Mouse (Mus musculus) embryo, embryonic 9.5 days (tissue): ENCODE results near the gene Ccdc28a.

Experiments
- DNase-seq: peaks from one replicate; pipeline ENCODE4 v3.0.0-alpha.2; 2017; ENCODE audit errors: extremely low spot score

Gene Ccdc28a

DNA sequence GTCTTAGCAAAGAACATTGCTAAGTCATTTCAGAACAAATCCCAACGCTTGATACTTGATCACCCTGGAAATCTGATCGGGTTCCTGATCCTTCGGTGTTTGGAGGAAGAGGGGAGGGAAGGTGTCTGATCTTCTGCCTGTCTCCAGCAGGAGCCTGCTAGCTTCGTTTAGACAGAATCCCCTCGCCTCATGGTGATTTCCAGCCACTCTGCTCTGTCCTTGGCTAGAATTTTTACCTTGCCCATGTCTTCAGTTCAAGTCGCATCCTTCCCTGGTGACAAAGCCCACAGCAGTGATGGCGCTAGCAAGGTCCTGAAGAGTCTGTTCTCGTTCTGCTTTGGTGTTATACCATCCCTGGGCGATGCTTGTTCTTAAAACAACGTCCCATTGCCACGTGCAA is 40.6 kb downstream of the Ccdc28a start:
- no peak for DNase-seq

DNA sequence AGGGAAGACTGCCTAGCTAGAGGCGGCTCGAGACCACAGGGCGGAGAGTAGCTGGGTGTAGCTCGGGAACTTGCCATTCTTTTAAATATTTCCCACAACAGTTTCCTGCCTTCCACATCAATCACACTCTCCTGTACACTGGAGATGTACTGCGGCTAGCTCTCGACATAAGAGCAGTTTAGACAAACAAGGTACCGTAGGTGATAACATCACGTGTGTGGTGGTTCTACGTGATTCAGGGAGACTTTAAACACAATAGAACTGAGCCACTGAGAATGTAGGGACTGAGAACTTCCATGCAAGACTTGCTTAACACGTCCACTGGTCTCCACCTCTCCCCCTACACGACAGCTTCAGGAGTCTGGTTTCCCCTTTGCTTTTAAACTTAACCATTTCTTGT is 41.6 kb downstream of the Ccdc28a start:
- DNase-seq: no peak

DNA sequence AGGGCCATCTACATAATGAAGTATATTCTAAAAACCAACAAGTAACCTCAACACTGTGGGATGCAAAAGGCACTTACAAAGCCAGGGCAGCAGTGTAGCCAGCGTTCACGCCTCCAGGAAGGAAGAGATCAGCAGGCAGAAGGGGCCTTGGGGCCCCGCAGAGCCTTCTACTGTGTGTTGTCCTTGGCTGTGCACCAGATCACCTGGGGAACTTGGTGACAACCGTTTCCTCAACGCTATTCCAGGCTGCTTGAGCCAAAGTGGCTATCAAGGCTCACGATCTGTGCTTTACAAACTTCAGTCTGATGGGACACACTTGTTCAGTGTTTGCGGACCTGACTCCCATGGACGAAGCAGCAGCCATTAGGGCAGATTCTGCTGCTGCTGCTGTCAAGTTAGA is 43.1 kb downstream of the Ccdc28a start:
- DNase-seq: no peak

DNA sequence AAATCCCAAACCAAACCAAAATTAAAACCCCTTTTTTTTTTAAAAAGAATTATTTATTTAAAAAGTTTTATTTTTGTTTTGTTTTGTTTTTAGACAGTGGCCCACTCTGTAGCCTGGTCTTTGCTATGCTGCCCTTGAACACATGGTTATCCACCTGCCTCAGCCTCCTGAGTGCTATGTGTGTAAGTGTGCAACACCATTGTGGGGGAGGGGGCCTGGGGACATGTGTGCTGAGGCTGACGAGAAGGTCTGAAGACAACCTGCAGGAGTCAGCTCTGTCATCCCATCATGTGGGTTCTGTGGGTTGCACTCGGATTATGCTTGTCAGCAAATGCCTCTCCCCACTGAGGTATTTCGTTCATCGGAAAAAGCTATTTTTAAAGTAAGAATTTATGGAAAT is 45.3 kb downstream of the Ccdc28a start:
- no peak for DNase-seq

DNA sequence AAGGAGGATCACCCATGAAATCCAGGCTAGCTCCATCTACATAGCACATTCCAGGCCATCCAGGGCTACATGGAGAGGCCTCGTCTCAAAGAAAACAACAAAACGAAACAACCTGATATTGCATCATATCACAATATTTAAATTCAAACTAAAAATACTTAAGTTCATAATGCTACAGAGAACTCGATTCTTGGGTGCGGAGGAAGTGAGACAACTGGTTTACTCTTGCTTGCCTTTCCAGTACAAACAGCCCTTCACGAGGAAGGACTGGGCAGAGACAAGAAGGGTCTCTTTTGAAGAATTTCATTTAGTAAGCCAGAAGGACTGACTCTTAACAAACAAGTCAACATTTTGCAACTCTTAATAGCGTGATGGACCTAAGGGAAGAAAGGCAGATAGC is 46.2 kb downstream of the Ccdc28a start:
- DNase-seq: no peak

DNA sequence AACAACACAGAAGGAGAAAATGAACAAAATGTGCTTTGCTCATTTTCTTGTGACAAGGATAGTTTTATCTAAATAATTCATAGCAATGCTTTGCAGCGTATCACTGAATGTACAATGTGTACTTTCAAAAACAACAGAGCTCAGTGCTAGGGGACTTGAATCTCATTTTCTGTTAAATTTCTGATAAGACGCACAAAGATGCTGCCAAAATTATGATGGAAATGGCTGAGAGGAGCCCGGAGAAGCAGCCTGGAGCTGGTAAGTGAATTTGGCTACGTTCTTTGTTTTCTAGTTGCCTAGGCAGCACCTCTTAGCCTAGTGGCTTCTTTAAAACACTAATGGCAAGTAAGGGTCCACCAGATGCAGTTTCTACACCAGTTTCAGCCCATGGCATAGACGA is 52.6 kb downstream of the Ccdc28a start:
- DNase-seq: no peak

DNA sequence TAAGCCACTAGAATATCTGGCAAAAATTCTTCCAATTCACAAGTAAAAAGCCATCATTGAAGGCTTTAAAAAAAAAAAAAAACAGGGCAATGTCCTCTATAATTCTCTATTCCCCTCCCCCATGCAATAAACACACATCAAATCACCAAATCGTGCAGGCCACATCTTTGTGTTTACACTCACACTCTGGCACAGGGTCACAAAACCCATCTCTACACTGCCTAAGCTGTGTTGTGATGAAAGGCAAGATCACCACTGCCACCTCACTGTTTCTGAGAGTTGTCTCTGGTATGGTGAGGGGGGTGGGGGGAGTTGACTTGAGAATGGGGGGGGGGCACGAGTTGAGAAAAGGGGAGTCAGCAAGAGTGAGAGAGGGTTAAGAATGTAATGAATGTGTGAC is 57.5 kb downstream of the Ccdc28a start:
- DNase-seq: no peak

DNA sequence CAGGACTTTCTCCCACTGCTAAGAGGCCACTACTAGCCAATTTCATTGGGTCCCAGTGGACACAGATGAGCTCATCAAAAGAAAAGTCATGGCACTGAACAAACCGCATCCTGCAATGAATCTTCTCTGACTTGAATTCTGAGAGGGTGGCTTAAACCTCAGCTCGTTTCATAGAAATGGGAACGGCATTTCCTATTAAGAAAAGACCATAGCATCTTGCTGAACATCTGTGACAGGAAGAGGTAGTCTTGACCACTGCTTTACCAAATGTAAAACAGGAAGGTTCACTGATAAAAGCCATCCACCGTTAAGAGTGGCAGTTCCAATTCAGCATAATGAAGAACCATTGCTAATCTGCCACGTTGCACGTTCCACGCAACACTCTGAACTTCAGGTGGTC is 58.1 kb downstream of the Ccdc28a start:
- no peak for DNase-seq

DNA sequence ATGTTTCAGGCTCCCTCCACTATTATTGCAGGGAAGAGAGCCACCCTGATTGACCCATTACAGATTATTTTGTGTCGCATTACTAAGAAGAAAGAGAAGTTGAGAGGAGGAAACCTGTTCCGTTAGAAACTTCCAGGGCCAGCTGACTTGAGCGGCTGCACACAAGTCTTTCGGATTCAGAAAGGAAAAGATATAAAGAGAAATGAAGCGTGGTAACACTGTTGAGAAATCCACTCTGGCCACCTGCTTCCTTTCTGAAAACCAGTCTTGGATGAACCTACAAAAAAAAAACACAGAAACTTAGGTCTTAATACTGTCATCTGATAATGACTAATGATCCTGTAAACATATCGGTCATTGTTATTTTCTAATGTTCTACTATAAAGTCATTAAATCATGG is 59.7 kb downstream of the Ccdc28a start:
- no peak for DNase-seq
